Mouse (Mus musculus) thymus, adult 2 months (tissue): Measurements from ENCODE around the gene Aar2. TPM values are rescaled to one million over a fixed set of nuclear protein-coding genes. Genes with fewer than 3 reads are reported as not detected.

ENCODE experiments used
- DNase-seq: peaks from one replicate; pipeline ENCODE4 v3.0.0; 2021
- H3K27ac ChIP-seq: fragments of 200-500 bp; 2 replicates; pipeline ENCODE4 v1.5.1; 2012; ENCODE audit warnings: low read length, control low read depth; ENCODE audit not compliant: control insufficient read depth, insufficient read depth
- H3K27me3 ChIP-seq: fragments of 200-500 bp; 2 replicates; pipeline ENCODE4 v1.6.1; 2012; ENCODE audit warnings: mild to moderate bottlenecking, low read length, moderate library complexity, mixed read lengths; ENCODE audit not compliant: control insufficient read depth, insufficient read depth
- H3K36me3 ChIP-seq: fragments of 200-500 bp; 2 replicates; pipeline ENCODE4 v1.6.1; 2012; ENCODE audit warnings: mild to moderate bottlenecking, low read length, moderate library complexity; ENCODE audit not compliant: control insufficient read depth, insufficient read depth
- H3K4me1 ChIP-seq: fragments of 200-500 bp; replicated peaks from 2 replicates; pipeline ENCODE4 v1.6.1; 2012; ENCODE audit warnings: low read length; ENCODE audit not compliant: control insufficient read depth, insufficient read depth
- H3K4me3 ChIP-seq: fragments of 200-500 bp; 2 replicates; pipeline ENCODE4 v1.5.1; 2012; ENCODE audit warnings: mild to moderate bottlenecking, low read length, control low read depth, moderate library complexity; ENCODE audit not compliant: control insufficient read depth, insufficient read depth
- CTCF ChIP-seq: fragments of 200-500 bp; IDR thresholded peaks from 2 replicates; pipeline ENCODE4 v1.5.1; 2012; ENCODE audit warnings: mild to moderate bottlenecking, control low read depth, low read length, moderate library complexity, borderline replicate concordance; ENCODE audit not compliant: control insufficient read depth, poor library complexity, insufficient read depth; ENCODE audit errors: extremely low read depth
- POLR2A ChIP-seq: fragments of 200-500 bp; IDR thresholded peaks from 2 replicates; pipeline ENCODE4 v1.6.1; 2012; ENCODE audit warnings: mild to moderate bottlenecking, low read length, control low read depth, moderate library complexity; ENCODE audit not compliant: control insufficient read depth, poor library complexity, insufficient read depth; ENCODE audit errors: extremely low read depth
- WGBS: fragments of 180-500 bp; shearing (Covaris S2); methylation state at CpG from one replicate; pipeline ENCODE4 v1.1.7; 2018; 5-methylcytosine and 5-hydroxymethylcytosine counted together
- polyA plus RNA-seq: library from polyadenylated mRNA; depleted of rRNA; stranded (reverse); fragments of >200 nt; gene quantifications from 2 replicates; pipeline ENCODE4 v1.2.3, GENCODE M21; 2012

Aar2 gene
- polyA plus RNA-seq, 1 experiment, result 32.7 TPM

GRCm38 (mm10) chr2:156533160-156533559 lies 14.2 kb upstream of the Aar2 start:
- 89% methylated on average over 2 of the region's 2 CpGs for WGBS
- H3K27me3 ChIP-seq, result no peaks in the 10 kb centered on the region
- H3K36me3 ChIP-seq, result no peaks in the 10 kb centered on the region
- no peaks in the 10 kb centered on the region for H3K4me1 ChIP-seq
- H3K4me3 ChIP-seq, result no peak overlapping the region
- no peak for DNase-seq
- TF ChIP-seq POLR2A, result no peak
- TF ChIP-seq CTCF, result no peak
- no peak overlapping the region for H3K27ac ChIP-seq

DNA sequence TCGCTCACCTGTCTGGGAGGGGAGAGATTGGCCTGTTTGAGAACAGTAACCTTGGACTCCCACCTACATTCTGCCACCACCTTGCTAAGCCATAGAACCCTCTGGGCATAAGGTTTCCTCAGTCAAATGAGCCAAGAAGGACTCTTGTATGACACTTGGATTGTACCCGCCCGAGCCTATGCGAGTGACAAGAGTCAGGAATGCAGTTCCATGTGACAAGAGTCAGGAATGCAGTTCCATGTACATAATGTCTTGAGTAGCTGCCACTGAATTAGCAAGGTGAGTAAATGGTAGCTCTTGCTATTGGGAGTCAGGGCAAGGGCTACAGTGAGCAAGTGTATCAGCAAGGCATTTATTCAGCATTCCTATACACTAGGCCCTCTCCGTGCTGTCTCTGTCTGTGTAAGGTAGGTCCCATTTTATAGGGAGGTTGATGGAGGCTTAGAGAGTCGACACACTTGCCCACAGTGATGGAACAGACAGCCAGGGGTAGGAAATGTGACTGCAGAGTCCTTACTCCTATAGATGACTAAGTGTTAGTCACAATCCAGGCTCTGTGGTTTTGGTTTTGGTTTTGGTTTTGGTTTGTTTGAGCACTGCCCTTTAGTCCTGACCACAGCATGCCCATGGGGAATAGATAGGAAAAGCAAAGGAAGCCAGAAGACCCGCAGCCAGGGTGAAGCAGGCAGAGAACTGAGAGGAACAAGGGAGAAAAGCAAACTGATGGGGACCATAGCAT lies 8.4 kb upstream of the Aar2 start:
- no peaks in the 10 kb centered on the region for H3K27me3 ChIP-seq
- no peaks in the 10 kb centered on the region for H3K4me1 ChIP-seq
- DNase-seq, result no peak
- H3K27ac ChIP-seq, result no peak overlapping the region
- TF ChIP-seq CTCF (no peak), POLR2A (no peak)
- 71% methylated on average over 7 of the region's 7 CpGs for WGBS
- no peaks in the 10 kb centered on the region for H3K36me3 ChIP-seq
- no peak overlapping the region for H3K4me3 ChIP-seq

DNA sequence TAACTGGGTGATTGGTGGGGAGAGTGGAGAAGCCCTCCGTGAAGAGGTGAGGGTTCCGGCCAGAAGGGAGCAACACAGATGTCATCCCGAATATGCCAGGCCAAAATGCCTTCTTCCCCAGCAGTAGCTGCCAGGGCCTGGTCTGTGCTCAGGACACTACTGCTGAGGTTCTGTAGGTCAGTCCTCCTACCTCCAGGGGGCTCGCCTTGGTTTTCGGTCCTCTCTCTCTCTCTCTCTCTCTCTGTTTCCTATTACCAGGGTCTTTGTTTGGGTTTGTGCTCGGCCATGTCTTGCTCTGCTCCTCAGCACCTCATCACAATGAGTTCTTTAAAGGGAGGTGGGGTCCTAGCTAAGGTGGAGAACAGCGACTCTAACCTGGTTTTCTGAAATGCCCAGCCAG lies 6.4 kb upstream of the Aar2 start:
- no peak for DNase-seq
- Histone ChIP-seq H3K27ac (no peak overlapping the region), H3K36me3 (no peaks in the 10 kb centered on the region), H3K27me3 (no peaks in the 10 kb centered on the region), H3K4me1 (no peaks in the 10 kb centered on the region), H3K4me3 (no peak overlapping the region)
- 97% methylated on average over 7 of the region's 7 CpGs for WGBS
- TF ChIP-seq POLR2A (no peak), CTCF (no peak)

GRCm38 (mm10) chr2:156542410-156542809 lies 5.0 kb upstream of the Aar2 start:
- no peak for DNase-seq
- peaks cover 4% of the 10 kb centered on the region for H3K4me1 ChIP-seq
- H3K27ac ChIP-seq, result no peak overlapping the region
- H3K36me3 ChIP-seq, result no peaks in the 10 kb centered on the region
- no peaks in the 10 kb centered on the region for H3K27me3 ChIP-seq
- TF ChIP-seq CTCF (no peak), POLR2A (no peak)
- WGBS, result 85% methylated on average over 8 of the region's 8 CpGs
- H3K4me3 ChIP-seq, result no peak overlapping the region

DNA sequence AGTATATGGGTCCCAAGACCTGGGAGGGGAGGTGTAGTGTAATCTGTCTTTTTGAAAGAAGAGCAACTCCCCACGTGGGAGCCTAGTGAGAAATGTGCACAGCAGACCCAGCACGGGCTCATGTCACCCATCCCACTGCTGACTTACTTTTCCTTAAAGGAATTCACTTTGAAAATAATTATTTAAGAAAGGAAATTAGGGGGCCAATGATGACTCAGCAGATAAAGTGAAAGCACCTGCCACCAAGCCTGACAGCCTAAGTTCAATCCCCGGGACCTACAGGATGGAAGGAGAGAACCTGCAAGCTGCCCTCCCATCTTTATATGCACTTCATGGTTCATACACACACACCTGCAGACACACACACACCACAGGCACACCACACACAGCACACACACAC lies 3.6 kb upstream of the Aar2 start:
- H3K4me1 ChIP-seq, result peaks cover 7% of the 10 kb centered on the region
- H3K27ac ChIP-seq, result no peak overlapping the region
- no peak overlapping the region for H3K4me3 ChIP-seq
- DNase-seq, result no peak
- TF ChIP-seq POLR2A (no peak), CTCF (no peak)
- no peaks in the 10 kb centered on the region for H3K36me3 ChIP-seq
- 72% methylated on average over 3 of the region's 3 CpGs for WGBS
- no peaks in the 10 kb centered on the region for H3K27me3 ChIP-seq

- no peak for DNase-seq
- no peak overlapping the region for H3K4me3 ChIP-seq
- H3K36me3 ChIP-seq, result peaks cover 49% of the 10 kb centered on the region
- no peaks in the 10 kb centered on the region for H3K27me3 ChIP-seq
- TF ChIP-seq CTCF (no peak), POLR2A (no peak)
- no peak overlapping the region for H3K27ac ChIP-seq
- 96% methylated on average over 4 of the region's 4 CpGs for WGBS
- H3K4me1 ChIP-seq, result peaks cover 4% of the 10 kb centered on the region; the same call in 1 of the 2 replicates
These were observed 5.0 kb downstream of the Aar2 start for GRCm38 (mm10) chr2:156552421-156552820.
